25 mouse cellular contexts compared by ENCODE assay signal in genomic region chr7:45689099-45689498, GRCm38 (mm10). TPM values are rescaled to one million over a fixed set of nuclear protein-coding genes. Genes with fewer than 3 reads are reported as not detected.
DNase-seq lines count a peak whose midpoint lies in the region; ATAC-seq lines count a peak whose summit lies in the region.
"Had no signal": no experiment of that assay in that cellular context is flagged by ENCODE, and none has a peak within 500 bp of the region (broad histone marks: within the 10 kb centered on the region; RNA-seq: fewer than 3 reads in every experiment).

No protein-coding gene starts in this region.

- no peak overlapping the region; the same call in 1 of the 2 replicates for H3K27ac ChIP-seq in heart, embryonic 12.5 days (ENCODE audit: poor library complexity, severe bottlenecking)
- no peak overlapping the region for H3K27ac ChIP-seq in heart, embryonic 11.5 days (ENCODE audit: low read depth, low read length)
- peak overlapping the region; percentile 25; the same call in 1 of the 2 replicates for H3K27ac ChIP-seq in kidney, embryonic 15.5 days
- peak overlapping the region; percentile 27; the same call in 1 of the 2 replicates for H3K27ac ChIP-seq in embryonic facial prominence, embryonic 10.5 days (replicated peaks)
- H3K27ac ChIP-seq: embryonic facial prominence, embryonic 13.5 days; intestine, embryonic 15.5 days; limb, embryonic 13.5 days; liver, embryonic 12.5 days; midbrain, embryonic 13.5 days; neural tube, embryonic 13.5 days had no signal

- no peak for DNase-seq in kidney, postnatal 25 days
- no peak for DNase-seq in embryonic facial prominence, embryonic 10.5 days (ENCODE audit: low spot score)
- DNase-seq: B cell, adult 2 months; cerebellum, postnatal 10 days; gastrocnemius, postnatal 14 days; heart, postnatal 4 days; kidney, postnatal 4 days; lung, adult 18-20 months; lung, postnatal 10 days; thymus, postnatal 25 days had no signal

- H3K4me1 ChIP-seq in heart, embryonic 12.5 days (replicated peaks), result peaks cover 19% of the 10 kb centered on the region
- H3K4me1 ChIP-seq in heart, embryonic 11.5 days (ENCODE audit: control insufficient read depth, insufficient read depth, low read length), result peaks cover 20% of the 10 kb centered on the region
- peaks cover 36% of the 10 kb centered on the region for H3K4me1 ChIP-seq in kidney, embryonic 15.5 days
- H3K4me1 ChIP-seq in embryonic facial prominence, embryonic 10.5 days, result peaks cover 63% of the 10 kb centered on the region
- H3K4me1 ChIP-seq: midbrain, embryonic 13.5 days had no signal

- H3K4me2 ChIP-seq in heart, embryonic 12.5 days, result no peak overlapping the region
- H3K4me2 ChIP-seq in heart, embryonic 11.5 days, result no peak overlapping the region
- H3K4me2 ChIP-seq in kidney, embryonic 15.5 days, result no peak overlapping the region
- H3K4me2 ChIP-seq: embryonic facial prominence, embryonic 13.5 days; intestine, embryonic 15.5 days; limb, embryonic 13.5 days; liver, embryonic 12.5 days; midbrain, embryonic 13.5 days; neural tube, embryonic 13.5 days had no signal

- no peak for ATAC-seq in heart, embryonic 12.5 days (ENCODE audit: insufficient number of reproducible peaks, low FRiP score)
- ATAC-seq in heart, embryonic 11.5 days (replicated peaks; ENCODE audit: insufficient number of reproducible peaks, low FRiP score, low TSS enrichment), result no peak
- no peak for ATAC-seq in kidney, embryonic 15.5 days (replicated peaks; ENCODE audit: low FRiP score)
- peak; percentile 7; the same call in 1 of the 2 replicates for ATAC-seq in monocyte, adult 5-6 weeks (replicated peaks; ENCODE audit: insufficient number of reproducible peaks, low FRiP score, low TSS enrichment, poor library complexity, severe bottlenecking)
- no peak for ATAC-seq in activated CD4-positive, CD25-positive, alpha-beta regulatory T cell, adult 4 months
- ATAC-seq: forebrain, embryonic 16.5 days; hindbrain, embryonic 16.5 days; intestine, embryonic 15.5 days; liver, embryonic 12.5 days; midbrain, embryonic 13.5 days had no signal

- H3K9ac ChIP-seq in heart, embryonic 12.5 days, result 0 out of 2 replicates have a peak overlapping the region, but pooled peaks have one; percentile 21
- H3K9ac ChIP-seq in heart, embryonic 11.5 days (ENCODE audit: low read depth, low read length), result no peak overlapping the region
- H3K9ac ChIP-seq in kidney, embryonic 15.5 days, result 0 out of 2 replicates have a peak overlapping the region, but pooled peaks have one; percentile 0
- H3K9ac ChIP-seq: embryonic facial prominence, embryonic 13.5 days; intestine, embryonic 15.5 days; limb, embryonic 13.5 days; liver, embryonic 12.5 days; midbrain, embryonic 13.5 days; neural tube, embryonic 13.5 days had no signal

- H3K4me3 ChIP-seq in heart, embryonic 12.5 days, result no peak overlapping the region
- H3K4me3 ChIP-seq in heart, embryonic 11.5 days (ENCODE audit: low read depth, low read length), result no peak overlapping the region
- no peak overlapping the region for H3K4me3 ChIP-seq in kidney, embryonic 15.5 days (replicated peaks)
- H3K4me3 ChIP-seq in embryonic facial prominence, embryonic 10.5 days, result no peak overlapping the region
- H3K4me3 ChIP-seq: embryonic facial prominence, embryonic 13.5 days; intestine, embryonic 15.5 days; limb, embryonic 13.5 days; liver, embryonic 12.5 days; midbrain, embryonic 13.5 days; neural tube, embryonic 13.5 days had no signal

- no peaks in the 10 kb centered on the region for H3K9me3 ChIP-seq in heart, embryonic 12.5 days (replicated peaks)
- no peaks in the 10 kb centered on the region for H3K9me3 ChIP-seq in heart, embryonic 11.5 days (replicated peaks; ENCODE audit: control insufficient read depth, low read length)
- H3K9me3 ChIP-seq in kidney, embryonic 15.5 days (replicated peaks), result no peaks in the 10 kb centered on the region
- no peaks in the 10 kb centered on the region for H3K9me3 ChIP-seq in embryonic facial prominence, embryonic 10.5 days
- H3K9me3 ChIP-seq: embryonic facial prominence, embryonic 13.5 days; intestine, embryonic 15.5 days; limb, embryonic 13.5 days; liver, embryonic 12.5 days; midbrain, embryonic 13.5 days; neural tube, embryonic 13.5 days had no signal

- 61% methylated on average over 6 of the region's 6 CpGs for WGBS in heart, embryonic 12.5 days
- WGBS in heart, embryonic 11.5 days (ENCODE audit: insufficient replicate concordance), result 56% methylated on average over 6 of the region's 6 CpGs
- WGBS in kidney, embryonic 15.5 days, result 37% methylated on average over 6 of the region's 6 CpGs
- 64% methylated on average over 6 of the region's 6 CpGs for WGBS in embryonic facial prominence, embryonic 10.5 days

- H3K36me3 ChIP-seq in heart, embryonic 12.5 days, result no peaks in the 10 kb centered on the region
- H3K36me3 ChIP-seq in heart, embryonic 11.5 days (ENCODE audit: control insufficient read depth, insufficient read depth, low read length), result no peaks in the 10 kb centered on the region
- H3K36me3 ChIP-seq in kidney, embryonic 15.5 days, result no peaks in the 10 kb centered on the region
- no peaks in the 10 kb centered on the region for H3K36me3 ChIP-seq in embryonic facial prominence, embryonic 10.5 days (replicated peaks)
- H3K36me3 ChIP-seq: embryonic facial prominence, embryonic 13.5 days; intestine, embryonic 15.5 days; limb, embryonic 13.5 days; liver, embryonic 12.5 days; midbrain, embryonic 13.5 days; neural tube, embryonic 13.5 days had no signal

- peaks cover 4% of the 10 kb centered on the region; the same call in 1 of the 2 replicates for H3K27me3 ChIP-seq in heart, embryonic 12.5 days (replicated peaks)
- H3K27me3 ChIP-seq in heart, embryonic 11.5 days (ENCODE audit: control insufficient read depth, insufficient read depth, low read length), result peaks cover 3% of the 10 kb centered on the region; the same call in 1 of the 2 replicates
- 0 out of 2 replicates have a peak, but pooled peaks cover 3% of the 10 kb centered on the region for H3K27me3 ChIP-seq in kidney, embryonic 15.5 days
- peaks cover 18% of the 10 kb centered on the region; the same call in 1 of the 2 replicates for H3K27me3 ChIP-seq in embryonic facial prominence, embryonic 10.5 days (replicated peaks; ENCODE audit: low read depth, poor library complexity, severe bottlenecking)
- H3K27me3 ChIP-seq: embryonic facial prominence, embryonic 13.5 days; intestine, embryonic 15.5 days; limb, embryonic 13.5 days; neural tube, embryonic 13.5 days had no signal

RNA-seq across cellular contexts. Expression of gene Sec1, which starts 5.1 kb away (rescaled TPM):
- 0.18 and 0.49 TPM in 2 replicates for polyA plus RNA-seq in heart, embryonic 12.5 days (2016; fragmentation: Nextera tagmentation; extraction: Ambion mirVana)
- polyA plus RNA-seq in heart, embryonic 11.5 days (2014; fragmentation: Nextera tagmentation; extraction: Ambion mirVana), result 0.24 and 0.99 TPM in 2 replicates
- polyA plus RNA-seq in kidney, embryonic 15.5 days (2015; fragmentation: Nextera tagmentation; extraction: Ambion mirVana), result 0.19 and 0.29 TPM in 2 replicates
- polyA plus RNA-seq in embryonic facial prominence, embryonic 10.5 days (2016; fragmentation: Nextera tagmentation; extraction: Ambion mirVana), result 0.55 and 0.64 TPM in 2 replicates
- total RNA-seq in monocyte, adult 5-6 weeks (2017), result not detected in 3 replicates
- not detected for polyA plus RNA-seq in activated CD4-positive, CD25-positive, alpha-beta regulatory T cell, adult 4 months (2017; shearing (Covaris generic))

RNA-seq across cellular contexts. Expression of gene Ntn5, which starts 5.3 kb away (rescaled TPM):
- polyA plus RNA-seq in heart, embryonic 12.5 days (2016; fragmentation: Nextera tagmentation; extraction: Ambion mirVana), result not detected in 2 replicates
- not detected in 2 replicates for polyA plus RNA-seq in heart, embryonic 11.5 days (2014; fragmentation: Nextera tagmentation; extraction: Ambion mirVana)
- 0.21 and 0.24 TPM in 2 replicates for polyA plus RNA-seq in kidney, embryonic 15.5 days (2015; fragmentation: Nextera tagmentation; extraction: Ambion mirVana)
- polyA plus RNA-seq in embryonic facial prominence, embryonic 10.5 days (2016; fragmentation: Nextera tagmentation; extraction: Ambion mirVana), result 0.28 and 0.42 TPM in 2 replicates
- total RNA-seq in monocyte, adult 5-6 weeks (2017), result not detected in 3 replicates
- polyA plus RNA-seq in activated CD4-positive, CD25-positive, alpha-beta regulatory T cell, adult 4 months (2017; shearing (Covaris generic)), result not detected
- total RNA-seq: adrenal gland, postnatal 14 days; heart, postnatal 4 days had no signal
- polyA plus RNA-seq: liver, embryonic 12.5 days had no signal

RNA-seq across cellular contexts. Expression of gene Car11, which starts 10.5 kb away (rescaled TPM):
- 5.4 and 5.8 TPM in 2 replicates for polyA plus RNA-seq in heart, embryonic 12.5 days (2016; fragmentation: Nextera tagmentation; extraction: Ambion mirVana)
- 3.3 and 5.5 TPM in 2 replicates for polyA plus RNA-seq in heart, embryonic 11.5 days (2014; fragmentation: Nextera tagmentation; extraction: Ambion mirVana)
- polyA plus RNA-seq in kidney, embryonic 15.5 days (2015; fragmentation: Nextera tagmentation; extraction: Ambion mirVana), result 8.6 and 8.8 TPM in 2 replicates
- 8.5 and 9.1 TPM in 2 replicates for polyA plus RNA-seq in embryonic facial prominence, embryonic 10.5 days (2016; fragmentation: Nextera tagmentation; extraction: Ambion mirVana)
- total RNA-seq in monocyte, adult 5-6 weeks (2017), result not detected in 3 replicates
- polyA plus RNA-seq in activated CD4-positive, CD25-positive, alpha-beta regulatory T cell, adult 4 months (2017; shearing (Covaris generic)), result under 1 TPM in 1 of 2 experiments, not detected in 1; 0.51 TPM

RNA-seq across cellular contexts. Expression of gene Dbp, which starts 15.8 kb away (rescaled TPM):
- polyA plus RNA-seq in heart, embryonic 12.5 days (2016; fragmentation: Nextera tagmentation; extraction: Ambion mirVana), result 4.1 and 5.3 TPM in 2 replicates
- polyA plus RNA-seq in heart, embryonic 11.5 days (2014; fragmentation: Nextera tagmentation; extraction: Ambion mirVana), result 3.3 and 3.5 TPM in 2 replicates
- 3.7 and 4.7 TPM in 2 replicates for polyA plus RNA-seq in kidney, embryonic 15.5 days (2015; fragmentation: Nextera tagmentation; extraction: Ambion mirVana)
- polyA plus RNA-seq in embryonic facial prominence, embryonic 10.5 days (2016; fragmentation: Nextera tagmentation; extraction: Ambion mirVana), result 3.6 and 4.3 TPM in 2 replicates
- 4.3 to 13.1 TPM (median 4.5 TPM) in 3 replicates for total RNA-seq in monocyte, adult 5-6 weeks (2017)
- 1 to 10 TPM; 5.2 to 8.5 TPM for polyA plus RNA-seq in activated CD4-positive, CD25-positive, alpha-beta regulatory T cell, adult 4 months (2017; shearing (Covaris generic))

RNA-seq across cellular contexts. Expression of gene Fut2, which starts 22.9 kb away (rescaled TPM):
- polyA plus RNA-seq in heart, embryonic 12.5 days (2016; fragmentation: Nextera tagmentation; extraction: Ambion mirVana), result 0.77 TPM in 2 replicates
- polyA plus RNA-seq in heart, embryonic 11.5 days (2014; fragmentation: Nextera tagmentation; extraction: Ambion mirVana), result 0.56 and 1.0 TPM in 2 replicates
- 0.42 and 3.7 TPM in 2 replicates for polyA plus RNA-seq in kidney, embryonic 15.5 days (2015; fragmentation: Nextera tagmentation; extraction: Ambion mirVana)
- 0.07 and 0.16 TPM in 2 replicates for polyA plus RNA-seq in embryonic facial prominence, embryonic 10.5 days (2016; fragmentation: Nextera tagmentation; extraction: Ambion mirVana)
- total RNA-seq in monocyte, adult 5-6 weeks (2017), result 1.4 TPM in 1 of 3 replicates, not detected in the others
- polyA plus RNA-seq in activated CD4-positive, CD25-positive, alpha-beta regulatory T cell, adult 4 months (2017; shearing (Covaris generic)), result not detected
- total RNA-seq: adrenal gland, postnatal 14 days; heart, postnatal 4 days had no signal
- polyA plus RNA-seq: liver, embryonic 12.5 days; spleen, adult 2 months had no signal

Comparison
In these comparisons a context has a peak if more than half of its experiments do, and no peak if none do; other contexts are left out.
1. H3K27ac ChIP-seq: peak in kidney, embryonic 15.5 days (single experiment) and embryonic facial prominence, embryonic 10.5 days (single experiment); none in heart, embryonic 12.5 days (single experiment) and heart, embryonic 11.5 days (single experiment).